Comparison of ENCODE assay signal across 29 mouse cellular contexts in the genomic region with DNA sequence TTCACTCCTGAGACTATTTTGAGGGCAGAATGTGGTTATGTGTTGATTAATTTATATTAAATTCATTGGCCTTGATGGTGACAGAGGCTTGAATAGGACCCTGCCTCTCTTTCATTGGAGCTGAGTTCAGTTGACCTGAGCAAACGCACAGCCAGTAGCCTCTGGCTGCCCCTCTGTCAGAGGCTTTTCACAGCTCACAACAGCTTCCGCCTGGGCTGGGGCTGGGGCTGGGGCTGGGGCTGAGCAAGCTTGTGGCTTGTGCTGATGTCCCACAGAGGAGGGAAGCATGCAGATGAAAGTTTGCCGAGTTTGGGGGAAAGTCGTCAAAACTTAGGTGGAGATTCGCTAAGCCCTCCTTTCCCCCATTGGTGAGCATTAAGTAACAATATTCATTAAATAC.
DNase-seq lines count a peak whose midpoint lies in the region; ATAC-seq and TF ChIP-seq lines count a peak whose summit lies in the region.
"Had no signal": no experiment of that assay in that cellular context is flagged by ENCODE, and none has a peak within 500 bp of the region (broad histone marks: within the 10 kb centered on the region; RNA-seq: fewer than 3 reads in every experiment).

No protein-coding gene starts in this region.

- H3K36me3 ChIP-seq in kidney, embryonic 15.5 days: no peaks in the 10 kb centered on the region
- peaks cover 4% of the 10 kb centered on the region; the same call in 1 of the 2 replicates for H3K36me3 ChIP-seq in limb, embryonic 14.5 days (ENCODE audit: control insufficient read depth, insufficient read depth, low read length)
- no peaks in the 10 kb centered on the region for H3K36me3 ChIP-seq in limb, embryonic 10.5 days
- H3K36me3 ChIP-seq: embryonic facial prominence, embryonic 13.5 days; heart, embryonic 15.5 days; hindbrain, embryonic 15.5 days; neural tube, embryonic 12.5 days had no signal

- no peak for TF ChIP-seq CTCF in gastrocnemius, adult 2 months (IDR thresholded peaks at IDR 0.05)

- H3K4me2 ChIP-seq in kidney, embryonic 15.5 days: no peak overlapping the region
- H3K4me2 ChIP-seq in limb, embryonic 14.5 days (replicated peaks; ENCODE audit: low read depth, low read length, severe bottlenecking): no peak overlapping the region
- H3K4me2 ChIP-seq: embryonic facial prominence, embryonic 13.5 days; heart, embryonic 15.5 days; hindbrain, embryonic 15.5 days; lung, embryonic 14.5 days; midbrain, embryonic 11.5 days; neural tube, embryonic 12.5 days had no signal

- H3K27me3 ChIP-seq in kidney, embryonic 15.5 days: no peaks in the 10 kb centered on the region
- H3K27me3 ChIP-seq in limb, embryonic 14.5 days (ENCODE audit: control insufficient read depth, insufficient read depth, low read length): no peaks in the 10 kb centered on the region
- H3K27me3 ChIP-seq in limb, embryonic 10.5 days (ENCODE audit: low read depth, poor library complexity, severe bottlenecking): no peaks in the 10 kb centered on the region
- H3K27me3 ChIP-seq: embryonic facial prominence, embryonic 13.5 days; heart, embryonic 15.5 days; hindbrain, embryonic 15.5 days; neural tube, embryonic 12.5 days had no signal

- TF ChIP-seq POLR2A in limb, embryonic 14.5 days (IDR thresholded peaks at IDR 0.05; ENCODE audit: borderline replicate concordance, extremely low read depth, insufficient read depth, insufficient read length): no peak

- WGBS in kidney, embryonic 15.5 days: 40% methylated on average over 5 of the region's 5 CpGs
- 36% methylated on average over 5 of the region's 5 CpGs for WGBS in limb, embryonic 14.5 days
- 44% methylated on average over 5 of the region's 5 CpGs for WGBS in limb, embryonic 10.5 days

- H3K9ac ChIP-seq in kidney, embryonic 15.5 days: no peak overlapping the region
- H3K9ac ChIP-seq in limb, embryonic 14.5 days (ENCODE audit: low read depth, low read length, severe bottlenecking): no peak overlapping the region
- H3K9ac ChIP-seq: embryonic facial prominence, embryonic 13.5 days; forebrain, postnatal 0 days; heart, embryonic 15.5 days; hindbrain, embryonic 15.5 days; liver, embryonic 14.5 days; lung, embryonic 14.5 days; neural tube, embryonic 12.5 days had no signal

- H3K9me3 ChIP-seq in kidney, embryonic 15.5 days (replicated peaks): no peaks in the 10 kb centered on the region
- no peaks in the 10 kb centered on the region for H3K9me3 ChIP-seq in limb, embryonic 14.5 days (ENCODE audit: control insufficient read depth, low read length)
- H3K9me3 ChIP-seq in limb, embryonic 10.5 days (replicated peaks): no peaks in the 10 kb centered on the region
- H3K9me3 ChIP-seq: embryonic facial prominence, embryonic 13.5 days; heart, embryonic 10.5 days; heart, embryonic 15.5 days; hindbrain, embryonic 15.5 days; neural tube, embryonic 12.5 days had no signal

- no peak overlapping the region for H3K4me3 ChIP-seq in gastrocnemius, adult 2 months
- no peak overlapping the region for H3K4me3 ChIP-seq in kidney, embryonic 15.5 days (replicated peaks)
- H3K4me3 ChIP-seq in limb, embryonic 14.5 days (replicated peaks; ENCODE audit: low read length): no peak overlapping the region
- H3K4me3 ChIP-seq in limb, embryonic 10.5 days: no peak overlapping the region
- H3K4me3 ChIP-seq: embryonic facial prominence, embryonic 13.5 days; heart, embryonic 10.5 days; heart, embryonic 15.5 days; hindbrain, embryonic 15.5 days; myocyte; neural tube, embryonic 12.5 days had no signal

- H3K4me1 ChIP-seq in kidney, embryonic 15.5 days: peaks cover 28% of the 10 kb centered on the region
- peaks cover 7% of the 10 kb centered on the region; the same call in 1 of the 2 replicates for H3K4me1 ChIP-seq in limb, embryonic 14.5 days (ENCODE audit: control insufficient read depth, insufficient read depth, low read length)
- H3K4me1 ChIP-seq in limb, embryonic 10.5 days: peaks cover 26% of the 10 kb centered on the region
- H3K4me1 ChIP-seq: embryonic facial prominence, embryonic 13.5 days had no signal

- 0 out of 2 replicates have a peak, but pooled peaks have one; percentile 46 for ATAC-seq in kidney, embryonic 15.5 days (replicated peaks; ENCODE audit: low FRiP score)
- ATAC-seq in limb, embryonic 14.5 days (ENCODE audit: low FRiP score, low read depth): no peak
- ATAC-seq: CD4-positive, CD25-positive, alpha-beta regulatory T cell, adult 4 months; forebrain, postnatal 0 days had no signal

- peak overlapping the region; percentile 74 for H3K27ac ChIP-seq in gastrocnemius, adult 2 months
- H3K27ac ChIP-seq in kidney, embryonic 15.5 days: 0 out of 2 replicates have a peak overlapping the region, but pooled peaks have one; percentile 37
- 0 out of 2 replicates have a peak overlapping the region, but pooled peaks have one; percentile 8 for H3K27ac ChIP-seq in limb, embryonic 14.5 days (replicated peaks; ENCODE audit: low read depth, low read length)
- H3K27ac ChIP-seq in limb, embryonic 10.5 days: no peak overlapping the region
- H3K27ac ChIP-seq: embryonic facial prominence, embryonic 13.5 days; heart, embryonic 10.5 days; heart, embryonic 15.5 days; hindbrain, embryonic 15.5 days; liver, embryonic 14.5 days; neural tube, embryonic 12.5 days had no signal

- intact Hi-C loops in gastrocnemius, adult 2 months (cut with DNase I): loop anchor here (5.0 kb wide), 3 partner anchors 72 to 222 kb away; a partner anchor contains a TSS

- DNase-seq in gastrocnemius, adult 2 months: no peak
- no peak for DNase-seq in gastrocnemius, postnatal 4 days (ENCODE audit: low spot score in 2 of 2)
- DNase-seq in kidney, postnatal 25 days: no peak
- DNase-seq in limb, embryonic 14.5 days (ENCODE audit: low spot score): no peak
- DNase-seq in limb, embryonic 10.5 days (ENCODE audit: low spot score): no peak
- DNase-seq in thymus, postnatal 25 days: peak; percentile 6
- no peak for DNase-seq in thymus, adult 18-20 months
- DNase-seq: adrenal gland, postnatal 14 days; cerebellum, adult 11 months; cerebellum, adult 9-10 months; cerebellum, postnatal 36 days; embryo, embryonic 11 days; forebrain, postnatal 0 days; layer of hippocampus, postnatal 36 days; left cerebral cortex, postnatal 4 days; liver; lung, embryonic 14.5 days; right cerebral cortex, adult 18-20 months; spleen, adult 18-20 months had no signal
